Mouse (Mus musculus): ENCODE data around the gene Stat1. TPM values are rescaled to one million over a fixed set of nuclear protein-coding genes. Genes with fewer than 3 reads are reported as not detected.
A peak's percentile ranks its signal among the peaks of the same experiment; 100 is the strongest.

The Stat1 gene
- total RNA-seq (2021) = 10 to 100 TPM; 21.1 to 22.6 TPM

DNA sequence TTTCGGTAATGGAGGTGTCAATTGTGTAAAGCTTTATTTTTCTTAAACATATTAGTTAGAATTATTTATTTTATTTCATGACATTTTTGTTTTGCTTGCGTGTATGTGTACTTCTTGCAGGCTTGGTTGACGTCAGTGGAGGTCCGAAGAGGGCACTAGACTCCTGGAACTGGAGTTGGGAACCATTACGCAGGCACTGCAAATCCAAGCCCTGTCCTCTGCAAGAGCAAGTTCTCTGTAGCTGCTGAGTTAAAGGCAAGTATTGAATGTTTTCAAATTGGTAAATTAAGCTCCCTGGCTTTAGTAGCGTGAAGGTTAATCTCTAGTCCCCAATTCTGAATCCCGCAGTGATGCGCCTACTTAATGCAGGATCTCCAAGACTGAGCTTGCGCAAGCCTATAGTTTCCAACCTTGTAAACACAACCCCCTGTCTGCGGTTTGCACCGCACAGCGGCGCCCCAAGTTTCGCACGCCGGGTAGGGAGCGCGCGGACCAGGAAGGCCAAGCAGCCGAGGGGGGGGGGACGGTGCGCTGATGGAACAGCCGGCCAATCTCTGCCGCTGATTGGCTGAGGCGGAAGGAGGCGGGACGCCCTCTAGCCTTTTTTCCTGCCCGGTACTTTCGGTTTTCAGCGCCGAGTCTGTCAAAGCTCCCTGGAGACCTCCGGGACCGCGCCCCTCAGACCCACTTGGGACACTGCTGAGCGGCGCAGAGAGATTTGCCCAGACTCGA, at the start of gene Stat1:
Gene Stat1, plus strand, starts transcription at position 581 of the 732 bp plus-strand sequence.
- peak; percentile 90 for DNase-seq

DNA sequence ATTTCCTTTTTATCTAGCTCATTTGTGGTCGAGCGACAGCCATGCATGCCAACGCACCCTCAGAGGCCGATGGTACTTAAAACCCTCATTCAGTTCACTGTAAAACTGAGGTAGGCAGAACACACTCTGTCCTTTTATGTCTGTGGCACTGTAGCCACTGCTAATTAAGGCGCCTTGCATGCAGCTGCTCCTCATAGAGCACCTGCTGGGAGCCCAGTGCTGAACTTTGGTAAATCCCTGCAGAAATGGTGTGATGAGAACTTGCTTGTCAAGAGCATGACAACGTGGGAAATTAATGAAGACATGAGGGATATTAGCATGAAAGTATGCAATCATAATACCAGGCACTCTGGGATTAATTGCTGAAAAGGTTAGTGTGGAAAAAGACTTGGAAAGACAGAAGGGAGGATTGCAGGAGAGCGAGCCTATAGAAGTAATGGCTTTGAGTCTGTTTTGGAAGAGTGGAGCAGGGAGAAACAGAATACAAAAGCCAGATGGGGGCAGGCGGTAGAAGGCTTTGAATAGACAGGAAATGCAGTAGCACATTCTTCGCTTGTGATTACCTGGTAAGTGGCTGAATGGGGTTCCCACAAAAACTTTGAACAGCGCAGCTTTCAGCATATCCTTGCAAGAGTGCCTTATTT, 39.4 kb upstream of the Stat1 start:
- no peak for DNase-seq

DNA sequence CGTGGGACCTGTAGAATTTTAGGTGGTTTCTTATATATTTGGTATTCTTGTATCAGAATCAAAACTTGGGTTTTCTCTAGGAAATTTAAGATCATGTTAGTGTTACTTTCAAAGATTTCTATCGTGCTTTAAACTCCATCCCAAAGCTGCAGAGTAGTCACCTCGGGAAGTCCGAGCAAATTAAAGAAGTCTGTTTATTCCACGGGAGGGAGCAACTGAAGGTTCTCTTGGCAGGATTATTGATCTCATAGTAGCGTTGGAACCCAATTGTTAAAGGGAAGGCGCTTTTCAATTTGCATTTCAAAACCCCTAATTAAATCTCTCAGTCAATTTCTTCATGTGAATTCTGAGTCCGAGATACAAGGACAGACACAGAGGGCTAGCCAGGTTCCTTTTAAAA, 38.9 kb upstream of the Stat1 start:
- no peak for DNase-seq

DNA sequence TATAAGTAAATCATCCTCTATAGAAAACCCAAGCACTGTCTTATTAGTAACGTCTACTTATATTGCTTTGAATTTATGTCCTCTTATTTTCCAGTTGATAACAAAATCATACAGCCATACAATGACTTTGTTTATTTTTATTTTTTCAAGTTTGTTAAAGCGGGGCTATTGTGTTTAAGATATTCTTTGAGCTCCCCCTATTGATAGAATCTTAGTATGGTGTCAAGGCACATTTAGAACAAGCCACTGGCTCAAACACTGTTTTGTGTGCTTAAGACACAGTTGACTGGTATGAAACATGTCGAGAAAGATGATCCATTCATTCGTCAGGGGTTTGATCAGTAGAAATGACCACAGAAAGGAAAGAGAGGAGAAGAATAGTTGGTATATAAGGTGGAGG, 33.0 kb upstream of the Stat1 start:
- DNase-seq = no peak

DNA sequence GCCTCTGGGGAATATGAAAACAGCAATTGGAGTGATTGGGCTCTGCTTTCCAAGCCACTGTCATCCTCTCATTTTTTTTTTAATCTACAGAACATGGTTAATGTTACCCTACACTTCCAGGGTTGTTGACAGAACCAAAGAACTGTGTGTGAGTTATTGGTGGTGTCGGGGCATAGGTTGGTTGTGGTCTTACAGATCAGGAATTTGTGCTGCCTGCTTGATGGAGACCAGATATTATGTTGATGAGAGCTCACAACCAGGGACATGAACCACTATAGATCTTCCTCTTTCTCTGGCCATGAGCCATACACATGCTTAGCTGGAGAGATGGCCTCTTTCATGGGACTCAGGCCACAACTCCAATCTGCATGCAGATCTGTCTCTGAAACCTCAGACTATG, 32.1 kb upstream of the Stat1 start:
- DNase-seq = no peak

DNA sequence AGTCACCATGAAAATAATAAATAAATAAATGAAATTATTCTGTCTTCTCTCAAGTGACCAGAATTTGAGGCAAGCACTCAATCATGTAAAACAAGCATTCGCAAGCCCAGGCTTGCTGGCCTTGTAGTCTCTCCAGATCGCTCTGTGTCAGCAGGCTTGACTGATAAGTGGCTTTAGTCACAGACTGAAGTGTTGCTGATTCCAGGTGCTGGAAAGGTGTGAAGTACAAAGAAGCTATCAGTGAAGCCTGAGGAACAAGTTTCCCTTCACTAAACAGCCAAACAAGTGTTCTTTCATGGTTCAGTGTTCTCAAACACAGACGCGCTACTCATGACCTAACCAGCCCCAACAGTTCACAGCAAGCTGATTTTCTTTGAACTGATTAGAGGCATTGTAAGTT, 30.6 kb upstream of the Stat1 start:
- no peak for DNase-seq

DNA sequence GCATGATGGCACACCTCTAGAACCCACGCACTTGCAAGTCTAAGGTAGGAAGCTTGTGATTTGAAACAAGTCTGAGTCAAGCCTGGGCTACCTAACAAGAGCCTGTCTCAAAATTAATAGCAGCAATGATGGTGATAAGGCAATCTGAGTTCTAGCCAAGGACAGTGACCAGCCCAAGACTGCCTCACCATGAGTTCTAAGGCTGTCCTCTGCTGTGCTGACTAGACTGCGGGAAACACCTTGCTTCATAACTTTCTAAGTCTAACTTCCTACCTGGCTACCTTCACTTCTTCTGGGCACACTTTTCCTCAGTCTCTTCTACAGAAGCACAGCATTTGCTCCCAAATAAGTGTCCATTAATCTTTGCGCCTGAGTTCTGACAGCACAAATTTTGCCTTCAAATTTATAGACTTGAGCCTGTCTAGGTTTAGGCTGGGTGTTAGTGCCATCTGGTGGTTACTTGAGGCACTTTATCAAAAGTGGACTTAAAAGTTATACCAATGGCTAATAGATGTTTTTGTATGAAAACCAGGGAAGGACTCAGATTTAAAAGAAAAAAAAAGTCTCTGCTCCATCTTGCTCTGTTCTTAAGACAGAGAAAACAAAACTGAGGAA, 20.5 kb upstream of the Stat1 start:
- DNase-seq = peak; percentile 57

DNA sequence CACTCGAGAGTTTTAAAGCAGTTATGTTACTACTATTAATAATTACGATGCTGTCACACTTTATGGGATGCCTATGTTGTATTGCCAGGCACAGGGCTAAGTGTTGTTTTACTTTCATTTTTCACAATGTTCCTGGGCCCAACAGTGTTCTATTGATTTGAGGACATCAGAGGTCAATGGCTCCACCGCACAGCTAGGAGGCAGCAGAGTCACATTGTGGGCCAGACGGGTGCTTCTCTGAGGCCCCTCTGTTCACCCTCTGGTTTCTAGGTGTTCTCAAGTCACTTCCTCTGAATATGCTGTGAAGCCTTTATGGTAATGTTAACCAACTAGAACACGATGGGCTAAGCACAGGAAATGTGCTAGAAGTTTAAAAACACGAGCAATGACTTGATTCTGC, 18.7 kb upstream of the Stat1 start:
- no peak for DNase-seq

DNA sequence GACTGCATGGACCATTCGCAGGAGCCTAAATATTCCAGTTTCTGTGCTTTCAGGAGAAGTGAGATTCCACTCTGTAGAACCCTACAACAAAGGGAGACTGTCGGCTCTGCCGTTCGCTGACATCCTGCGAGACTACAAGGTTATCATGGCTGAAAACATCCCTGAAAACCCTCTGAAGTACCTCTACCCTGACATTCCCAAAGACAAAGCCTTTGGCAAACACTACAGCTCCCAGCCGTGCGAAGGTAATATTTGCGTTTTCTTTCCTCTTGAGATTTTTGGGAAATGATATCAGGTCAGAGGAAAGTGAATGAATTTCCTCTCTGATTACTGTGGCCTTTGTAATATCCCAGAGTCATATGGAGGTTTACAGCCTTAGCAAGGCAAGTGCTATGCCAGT, 16.4 kb upstream of the Stat1 start:
- DNase-seq = no peak

DNA sequence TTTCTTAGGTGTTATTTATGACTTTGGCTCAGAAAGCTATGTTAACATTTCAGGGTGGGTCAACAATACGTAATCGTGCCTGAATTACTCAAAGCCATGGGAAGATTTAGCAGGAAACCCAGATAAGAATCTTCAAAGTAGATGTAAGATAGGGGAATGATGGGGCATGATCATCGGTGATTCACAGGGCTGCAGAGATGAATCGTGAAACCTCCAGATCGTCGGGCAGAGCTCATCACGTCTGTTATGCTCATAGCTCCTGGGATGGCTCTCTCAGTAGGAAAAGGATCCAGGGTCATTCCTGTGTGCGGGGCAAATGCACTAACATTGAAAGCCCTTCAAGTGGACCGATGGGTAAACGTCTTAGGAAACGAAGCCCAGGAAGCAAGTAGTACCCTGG, 12.0 kb upstream of the Stat1 start:
- no peak for DNase-seq

DNA sequence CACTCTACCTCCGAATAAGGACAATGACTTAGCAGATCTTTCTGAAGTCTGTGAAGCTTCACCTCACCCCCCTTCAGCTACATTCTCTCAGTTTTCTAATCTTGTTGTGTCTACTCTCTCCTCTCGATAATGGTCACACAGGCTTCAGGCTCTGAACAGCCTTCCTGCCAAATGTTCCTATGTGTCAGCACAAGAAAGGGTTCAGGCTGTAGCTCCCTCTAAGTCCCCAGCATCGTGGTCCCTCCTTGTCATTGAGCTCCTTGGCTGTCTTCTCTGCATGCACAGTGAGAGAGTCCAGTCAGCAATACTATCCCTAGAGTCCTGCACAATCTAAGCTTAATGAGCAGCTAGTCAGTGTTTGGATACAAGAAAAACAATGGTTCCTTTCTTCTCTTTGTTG, 8.0 kb upstream of the Stat1 start:
- no peak for DNase-seq

DNA sequence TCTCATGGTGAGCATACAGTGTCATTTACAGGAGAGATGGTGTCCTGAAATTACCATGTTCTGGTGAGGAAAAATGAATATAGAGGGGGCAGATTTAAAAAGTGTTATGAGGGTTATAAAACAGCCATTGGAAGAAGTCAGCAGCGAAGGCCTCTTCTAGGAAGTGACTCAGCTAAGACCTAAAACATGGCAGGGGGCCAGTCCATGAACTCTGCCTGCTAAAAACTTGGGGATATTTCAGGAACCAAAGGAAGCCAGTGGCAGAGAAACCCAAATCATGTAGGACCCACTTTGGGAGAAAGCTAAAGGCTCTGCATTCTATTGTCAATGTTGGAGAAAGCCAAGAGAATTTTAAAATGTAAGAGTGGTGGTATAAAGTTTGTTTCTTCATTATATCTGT, 6.9 kb upstream of the Stat1 start:
- DNase-seq = peak; percentile 35

DNA sequence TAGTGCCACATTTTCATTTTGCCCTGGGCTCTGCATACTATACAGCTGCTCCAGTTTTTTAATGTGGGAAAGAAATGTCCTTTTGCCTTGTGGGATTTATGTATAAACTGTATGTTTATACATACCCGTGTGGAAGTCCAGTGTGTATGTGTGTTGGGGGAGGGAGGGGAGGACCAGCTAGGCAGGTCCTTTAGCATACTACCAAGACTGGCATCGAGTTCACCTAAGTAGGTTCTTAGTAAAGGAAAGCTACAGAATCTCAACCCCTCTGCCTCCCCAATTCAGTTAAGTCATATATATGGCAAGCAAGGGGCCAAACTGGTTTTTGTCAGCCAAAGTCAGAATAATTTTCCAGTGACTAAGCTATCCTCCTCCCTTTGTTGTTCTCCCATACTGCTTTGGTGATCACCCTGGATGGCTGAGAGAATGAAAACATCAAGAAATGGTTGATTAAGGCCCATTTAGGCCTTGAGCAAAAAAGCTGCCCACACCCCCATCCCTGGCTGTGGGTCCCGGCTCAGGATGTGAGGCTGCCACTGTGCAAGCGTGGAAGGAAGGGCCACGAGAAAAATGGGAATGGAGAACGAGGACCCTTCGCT, 6.1 kb upstream of the Stat1 start:
- no peak for DNase-seq

DNA sequence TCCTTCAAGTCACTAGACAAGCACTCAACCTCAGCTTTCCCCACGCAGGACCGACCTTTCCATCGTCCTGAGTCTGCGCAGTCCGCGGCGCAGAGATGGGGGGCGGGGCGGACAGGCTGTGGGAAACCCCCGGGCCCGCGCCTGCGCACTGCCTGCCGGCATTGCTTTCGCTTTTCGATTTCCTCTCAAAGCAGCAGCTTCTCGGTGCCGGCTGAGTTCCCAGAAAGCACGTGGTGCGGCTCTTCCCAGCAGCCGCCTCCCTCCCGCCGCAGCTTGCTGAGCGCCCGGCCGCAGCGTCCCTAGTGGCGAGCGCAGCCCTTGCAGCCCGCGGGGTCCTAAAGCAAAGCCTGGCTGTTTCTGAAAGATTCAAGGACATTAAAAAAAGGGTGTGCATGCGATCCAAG, 5.6 kb upstream of the Stat1 start:
- peak; percentile 99 for DNase-seq

DNA sequence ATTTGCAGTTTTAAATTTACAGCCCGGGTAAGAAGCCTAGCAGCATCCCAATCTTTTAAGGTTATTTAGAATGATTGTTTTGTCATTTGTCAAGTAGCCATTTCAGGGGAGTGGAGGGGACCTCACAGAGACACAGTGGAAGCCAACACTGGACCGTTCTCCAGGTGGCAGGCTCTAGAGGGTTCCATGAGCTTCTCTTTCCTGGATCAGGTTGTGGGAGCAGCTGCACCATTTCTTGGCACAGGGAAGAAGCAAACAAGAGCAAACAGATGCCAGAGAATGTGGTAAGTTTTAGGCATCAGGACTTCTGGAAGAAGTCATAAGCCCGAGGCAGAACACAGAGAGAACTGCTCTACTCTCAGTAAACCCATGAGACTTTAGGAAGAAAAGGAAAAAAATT, 2.8 kb upstream of the Stat1 start:
- DNase-seq = no peak

DNA sequence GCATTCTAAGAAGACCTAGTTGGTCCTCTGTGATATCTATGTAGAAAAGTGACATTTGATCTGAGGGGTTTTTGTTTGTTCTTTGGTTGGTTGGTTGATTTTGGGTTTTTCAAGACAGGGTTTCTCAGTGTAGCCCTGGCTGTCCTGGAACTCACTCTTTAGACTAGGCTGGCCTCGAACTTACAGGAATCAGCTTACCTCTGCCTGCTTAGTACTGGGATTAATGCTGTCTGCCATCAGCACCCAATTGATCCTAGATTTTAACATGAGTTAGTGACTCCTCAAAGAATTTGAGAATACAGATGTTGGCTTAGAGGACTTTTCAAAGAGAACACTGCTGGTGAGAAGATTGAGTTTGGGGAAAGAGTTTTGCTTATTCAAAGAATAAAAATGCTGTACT, 1.5 kb upstream of the Stat1 start:
- no peak for DNase-seq

DNA sequence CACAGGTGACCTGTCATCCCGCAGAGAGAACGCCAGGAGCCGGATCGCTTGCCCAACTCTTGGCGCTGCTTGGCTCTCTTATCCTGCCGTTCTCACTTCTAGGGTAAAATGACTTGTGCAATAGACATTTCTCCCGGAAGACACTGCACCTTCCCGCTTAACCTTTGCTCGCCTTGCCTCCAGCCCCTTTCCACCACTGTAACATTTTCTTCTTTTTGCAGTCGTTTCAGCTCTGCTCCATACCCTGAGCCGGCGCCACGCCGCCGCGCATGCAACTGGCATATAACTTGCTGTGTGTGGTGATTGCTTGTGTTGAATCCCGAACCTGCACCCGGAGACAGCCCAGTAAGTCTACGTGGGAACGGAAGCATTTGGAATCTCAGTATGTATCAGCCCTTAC, 451 bp downstream of the Stat1 start:
- DNase-seq = no peak

DNA sequence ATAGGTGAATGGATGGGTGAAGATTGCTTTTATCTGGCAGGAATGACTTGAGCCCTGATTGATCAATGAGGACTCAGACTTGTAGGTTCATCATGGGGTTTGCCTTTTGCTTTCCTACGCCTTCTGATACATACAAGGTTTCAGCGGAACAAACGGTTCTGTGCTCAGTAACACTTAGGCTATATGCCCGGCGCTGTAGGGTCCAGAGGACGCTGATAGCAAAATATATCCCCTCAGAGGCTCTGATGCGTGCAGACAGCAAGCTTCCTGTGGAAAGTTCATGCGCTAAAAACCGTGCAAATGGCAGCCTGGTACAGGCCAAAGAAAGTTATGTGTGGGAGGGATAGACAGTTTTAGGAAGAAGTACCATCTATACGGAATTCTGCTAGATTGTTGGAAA, 951 bp downstream of the Stat1 start:
- no peak for DNase-seq

DNA sequence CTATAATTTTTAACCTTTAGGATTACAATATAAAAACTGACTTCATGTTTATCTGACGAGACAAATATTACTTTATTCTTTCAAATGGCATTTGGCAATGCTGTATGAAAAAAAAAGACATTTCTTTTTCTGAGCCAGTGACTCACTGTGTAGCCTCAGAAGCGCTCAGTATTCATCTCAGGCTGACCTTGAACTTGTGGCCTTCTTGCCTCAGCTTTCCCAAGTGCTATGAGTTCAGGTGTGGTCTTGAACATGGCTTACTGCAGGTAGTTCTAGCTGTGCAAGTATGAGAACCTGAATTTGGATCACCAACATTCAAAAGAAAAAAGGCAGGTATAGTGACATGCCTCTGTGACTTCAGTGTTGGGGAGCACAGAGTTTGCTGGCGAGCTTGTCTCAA, 1.8 kb downstream of the Stat1 start:
- no peak for DNase-seq

DNA sequence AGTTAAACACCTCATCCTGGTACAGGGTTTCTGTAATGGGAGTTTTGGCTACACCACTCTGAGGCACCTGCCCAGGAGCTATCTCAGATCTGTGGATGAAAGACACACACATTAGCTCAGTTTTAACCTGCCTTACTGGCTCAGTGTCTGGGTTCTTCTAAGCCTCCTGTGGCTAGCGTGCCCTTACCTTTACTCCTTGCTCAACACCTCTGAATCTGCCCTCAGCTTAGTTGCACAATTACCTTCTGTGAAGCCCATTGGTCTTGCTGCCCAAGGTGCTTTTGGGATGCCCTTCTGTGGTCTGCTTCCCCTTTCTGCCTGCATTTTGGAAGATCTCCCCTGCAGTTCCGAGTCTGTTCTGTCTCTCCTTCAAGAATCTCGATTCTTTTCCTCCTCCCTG, 5.6 kb downstream of the Stat1 start:
- DNase-seq = no peak

DNA sequence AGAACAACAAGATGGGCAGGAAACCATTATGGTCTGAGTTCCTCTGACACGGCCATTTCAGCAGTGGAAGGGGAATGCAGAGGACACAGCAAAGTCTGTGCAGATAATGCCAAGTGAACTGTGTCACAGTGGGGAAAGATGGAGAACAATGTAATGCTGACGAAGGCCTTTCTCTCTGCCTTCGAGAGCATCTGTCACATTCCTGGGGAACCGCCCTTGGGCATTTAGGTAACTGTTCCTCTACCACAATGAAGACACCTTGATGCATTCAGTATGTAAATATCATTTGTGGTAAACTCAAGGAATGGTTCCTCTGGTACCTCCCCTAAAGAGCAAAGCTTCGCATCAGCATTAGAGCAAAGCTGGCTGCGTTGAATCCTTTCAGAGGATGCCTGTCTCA, 8.1 kb downstream of the Stat1 start:
- no peak for DNase-seq

DNA sequence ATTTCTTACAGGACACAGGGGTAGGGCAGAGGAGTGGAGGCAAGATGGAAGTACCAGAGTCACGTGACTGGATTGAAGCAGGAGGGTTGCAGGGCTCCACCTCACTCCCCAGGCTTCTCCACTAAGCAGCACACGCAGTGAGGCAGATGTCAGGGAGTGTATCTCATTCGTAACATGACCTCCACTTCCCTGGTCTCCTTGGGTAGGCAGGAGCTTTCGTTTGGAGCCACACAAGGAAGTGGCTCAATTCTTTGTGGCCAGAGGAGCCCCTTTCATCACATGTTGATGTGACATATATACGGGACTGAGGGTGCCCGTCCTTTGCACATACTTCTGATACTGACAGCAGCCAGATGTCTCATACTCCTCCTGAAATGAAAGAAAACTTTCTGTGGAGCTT, 10.6 kb downstream of the Stat1 start:
- no peak for DNase-seq

DNA sequence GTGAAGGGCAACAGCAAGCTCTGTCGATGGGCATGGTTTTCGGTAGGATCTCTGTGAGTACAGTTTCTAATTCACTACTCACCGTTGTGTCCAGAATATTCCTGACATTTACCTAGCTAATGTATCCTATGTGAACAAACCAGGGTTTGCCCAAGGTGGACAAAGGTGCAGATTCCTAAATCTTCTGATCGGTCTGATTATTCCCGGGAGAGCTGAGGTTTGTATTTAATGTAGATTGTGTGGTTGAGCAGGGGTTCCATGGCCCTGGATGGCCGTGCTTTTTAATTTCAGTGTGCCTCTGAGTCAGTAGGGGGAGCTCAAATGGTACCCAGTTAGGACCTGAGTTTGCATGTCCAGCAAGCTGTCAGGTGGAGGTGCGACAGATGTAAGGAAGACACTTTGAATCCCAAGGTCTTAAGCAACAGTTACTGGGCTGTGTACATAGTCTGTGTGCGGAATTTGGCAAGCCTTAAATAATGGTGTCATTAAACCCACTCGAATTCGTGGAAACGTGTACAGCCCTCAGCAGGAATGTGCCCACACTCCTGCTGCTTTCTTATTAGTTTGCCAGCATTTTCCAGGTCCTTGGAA, 12.6 kb downstream of the Stat1 start:
- no peak for DNase-seq

All from heart, postnatal 4 days (tissue).